Mouse (Mus musculus) C2C12 (cell line): Measurements from ENCODE around the gene Lmod3.

Experiments used
- CEBPB ChIP-seq: IDR thresholded peaks from one replicate; pipeline ENCODE4 v1.6.1; 2011; ENCODE audit warnings: low read depth, mild to moderate bottlenecking, control low read depth, moderate library complexity
- CTCF ChIP-seq: IDR thresholded peaks from one replicate; pipeline ENCODE4 v1.5.1; 2011; ENCODE audit not compliant: control insufficient read depth, insufficient read depth, insufficient read length
- FOSL1 ChIP-seq: IDR thresholded peaks from one replicate; pipeline ENCODE4 v1.8.0; 2011; ENCODE audit warnings: mild to moderate bottlenecking, low read length; ENCODE audit not compliant: poor library complexity, insufficient read depth, severe bottlenecking
- MAX ChIP-seq: IDR thresholded peaks from one replicate; pipeline ENCODE4 v1.6.1; 2011; ENCODE audit warnings: mild to moderate bottlenecking, control low read depth
- MYOG ChIP-seq: IDR thresholded peaks from one replicate; pipeline ENCODE4 v1.6.1; 2011; ENCODE audit not compliant: control insufficient read depth, insufficient read length; ENCODE audit errors: extremely low read depth
- USF1 ChIP-seq: IDR thresholded peaks from one replicate; pipeline ENCODE4 v1.6.1; 2011; ENCODE audit warnings: low read depth, mild to moderate bottlenecking, control low read depth, moderate library complexity

GRCm38 (mm10) chr6:97276890-97277497 lies 24.4 kb upstream of the Lmod3 start:
- TF ChIP-seq CTCF = no peak
- TF ChIP-seq FOSL1 = no peak
- no peak for TF ChIP-seq CEBPB
- TF ChIP-seq MAX = no peak
- TF ChIP-seq USF1 = no peak
- TF ChIP-seq MYOG = no peak
